Mouse (Mus musculus): Measurements from ENCODE around the gene Ttc41. TPM values are rescaled to one million over a fixed set of nuclear protein-coding genes. Genes with fewer than 3 reads are reported as not detected.

Ttc41 gene
- total RNA-seq, 4 experiments from 2014 or later, result 3.0 to 6.7 (median 3.9) TPM

GRCm38 (mm10) chr10:86755816-86756502 lies 50.3 kb downstream of the Ttc41 start:
- DNase-seq, result no peak

GRCm38 (mm10) chr10:86757724-86758123 lies 52.1 kb downstream of the Ttc41 start:
- no peak for DNase-seq

GRCm38 (mm10) chr10:86758211-86758610 lies 52.6 kb downstream of the Ttc41 start:
- DNase-seq, result no peak

- no peak for DNase-seq
Measured at GRCm38 (mm10) chr10:86761236-86761635, 55.6 kb downstream of the Ttc41 start.

- no peak for DNase-seq
Measured at GRCm38 (mm10) chr10:86761722-86762383, 56.2 kb downstream of the Ttc41 start.

GRCm38 (mm10) chr10:86762384-86762730 lies 56.7 kb downstream of the Ttc41 start:
- DNase-seq, result no peak

GRCm38 (mm10) chr10:86763672-86764071 lies 58.1 kb downstream of the Ttc41 start, which contains the start of gene Gm49358:
Gene Gm49358 (plus strand): TSS chr10:86763972.
- DNase-seq, result no peak

- no peak for DNase-seq
Measured at GRCm38 (mm10) chr10:86765344-86765966, 59.8 kb downstream of the Ttc41 start.

- DNase-seq, result no peak
Measured at GRCm38 (mm10) chr10:86769216-86769615, 63.6 kb downstream of the Ttc41 start.

GRCm38 (mm10) chr10:86769797-86770196 lies 64.2 kb downstream of the Ttc41 start:
- no peak for DNase-seq

GRCm38 (mm10) chr10:86771701-86772100 lies 66.1 kb downstream of the Ttc41 start:
- DNase-seq, result no peak

GRCm38 (mm10) chr10:86772231-86772631 lies 66.6 kb downstream of the Ttc41 start:
- DNase-seq, result no peak

GRCm38 (mm10) chr10:86773360-86773759 lies 67.7 kb downstream of the Ttc41 start:
- no peak for DNase-seq

- no peak for DNase-seq
Measured at GRCm38 (mm10) chr10:86776281-86776680, 70.7 kb downstream of the Ttc41 start.

GRCm38 (mm10) chr10:86777614-86778319 lies 72.2 kb downstream of the Ttc41 start:
- DNase-seq, result no peak

GRCm38 (mm10) chr10:86778398-86779116 lies 72.9 kb downstream of the Ttc41 start, which contains the start of gene Nt5dc3:
Gene Nt5dc3 (plus strand): TSS chr10:86779005.
- peak; percentile 98 for DNase-seq

- no peak for DNase-seq
Measured at GRCm38 (mm10) chr10:86779117-86779755, 73.6 kb downstream of the Ttc41 start.

- no peak for DNase-seq
Measured at GRCm38 (mm10) chr10:86779816-86780500, 74.3 kb downstream of the Ttc41 start.

GRCm38 (mm10) chr10:86781641-86782040 lies 76.0 kb downstream of the Ttc41 start:
- no peak for DNase-seq

GRCm38 (mm10) chr10:86782656-86783055 lies 77.0 kb downstream of the Ttc41 start:
- no peak for DNase-seq

- no peak for DNase-seq
Measured at GRCm38 (mm10) chr10:86783561-86783960, 78.0 kb downstream of the Ttc41 start.
